Mouse (Mus musculus) monocyte, adult 2 months (primary cell): ENCODE data around the gene Tcf7.

Experiments used
- DNase-seq, 2 experiments: peaks; one replicate each; pipeline ENCODE4 v3.0.0; 2022; ENCODE audit warnings: low spot score in 2 of 2, low read depth in 1 of 2

Tcf7 gene

GRCm38 (mm10) chr11:52268104-52268835 lies 14.5 kb downstream of the Tcf7 start:
- no peak for DNase-seq

DNA sequence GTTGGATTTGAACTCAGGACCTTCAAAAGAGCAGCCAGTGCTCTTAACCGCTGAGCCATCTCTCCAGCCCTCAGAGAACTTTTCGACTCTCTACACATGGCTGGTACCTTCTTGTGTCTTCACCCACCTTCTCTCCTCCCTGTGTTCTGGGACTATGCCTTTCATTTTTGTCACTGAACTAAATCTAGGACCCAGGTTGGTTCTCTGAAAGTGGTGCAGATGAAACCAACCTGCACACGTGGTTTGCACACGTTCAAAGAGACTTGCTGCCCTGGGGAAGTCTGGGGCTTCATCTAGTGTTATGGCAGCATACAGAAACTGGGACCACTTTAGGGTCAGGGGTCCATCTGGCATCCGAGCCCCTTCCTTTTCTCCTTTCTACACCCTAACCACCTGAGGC lies 15.5 kb downstream of the Tcf7 start:
- no peak for DNase-seq

- no peak for DNase-seq
These were observed 17.1 kb downstream of the Tcf7 start for GRCm38 (mm10) chr11:52265616-52266307.

DNA sequence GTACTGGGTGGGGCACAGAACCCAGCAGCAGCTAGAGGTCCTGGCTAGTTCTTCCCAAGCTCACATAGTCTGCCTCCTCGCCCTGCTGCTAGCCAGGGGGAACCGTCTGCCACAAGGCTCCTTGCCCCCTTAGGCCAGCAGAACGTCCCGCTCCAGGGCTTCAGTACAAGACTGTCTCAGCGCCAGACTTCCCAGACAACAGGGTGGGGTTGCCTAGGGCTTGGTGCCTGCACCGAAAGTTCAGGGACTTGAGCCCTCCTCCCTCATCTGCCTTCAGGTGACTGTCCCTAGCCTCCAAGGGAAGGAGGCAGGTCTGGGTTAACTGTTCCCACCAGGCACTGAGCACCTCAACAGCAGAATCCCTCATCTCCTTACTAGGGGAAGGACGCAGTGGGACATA lies 17.9 kb downstream of the Tcf7 start:
- no peak for DNase-seq

GRCm38 (mm10) chr11:52262338-52262737 lies 20.5 kb downstream of the Tcf7 start:
- DNase-seq: no peak

DNA sequence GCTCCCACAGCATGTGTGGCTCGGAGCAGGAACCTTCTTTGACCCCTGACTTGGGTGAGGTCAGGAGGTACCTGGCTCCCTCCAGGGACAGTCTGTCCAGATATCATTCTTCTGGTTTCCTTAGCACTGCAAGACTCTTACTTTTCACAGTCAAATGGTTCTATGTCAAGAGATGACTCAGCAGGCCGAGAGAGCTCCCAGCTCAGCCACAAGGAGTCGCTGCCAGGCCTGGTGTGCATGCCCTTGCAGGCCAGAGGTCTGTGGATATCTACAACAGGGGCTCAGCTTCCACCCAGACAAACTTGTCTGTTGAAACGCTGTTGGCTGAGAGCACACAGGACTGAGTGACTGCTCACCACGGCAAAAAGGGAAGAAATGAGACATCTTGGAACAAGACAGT lies 20.9 kb downstream of the Tcf7 start:
- DNase-seq: no peak

- no peak for DNase-seq
These were observed 21.9 kb downstream of the Tcf7 start for GRCm38 (mm10) chr11:52260878-52261277.

- no peak for DNase-seq
These were observed 24.1 kb downstream of the Tcf7 start for GRCm38 (mm10) chr11:52258711-52259110.

DNA sequence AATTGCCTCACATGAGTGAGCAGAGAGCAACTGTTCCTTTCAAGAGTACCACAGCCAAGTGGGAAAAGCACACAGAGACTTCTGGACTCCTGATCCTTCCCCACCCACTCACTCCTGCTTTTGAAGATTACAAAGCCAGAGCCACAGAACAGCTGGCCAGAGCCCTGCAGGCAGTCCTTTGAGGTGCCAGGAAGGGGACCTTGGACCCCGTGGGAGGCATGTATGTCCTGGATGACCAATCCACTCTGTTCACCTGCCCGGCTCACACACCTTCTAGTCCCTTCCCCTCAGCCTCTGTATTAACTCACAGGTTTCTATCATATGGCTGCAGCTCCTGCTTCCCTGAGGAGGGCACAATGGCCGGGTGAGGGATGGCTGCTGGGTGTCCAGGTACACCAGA lies 25.4 kb downstream of the Tcf7 start:
- no peak for DNase-seq

DNA sequence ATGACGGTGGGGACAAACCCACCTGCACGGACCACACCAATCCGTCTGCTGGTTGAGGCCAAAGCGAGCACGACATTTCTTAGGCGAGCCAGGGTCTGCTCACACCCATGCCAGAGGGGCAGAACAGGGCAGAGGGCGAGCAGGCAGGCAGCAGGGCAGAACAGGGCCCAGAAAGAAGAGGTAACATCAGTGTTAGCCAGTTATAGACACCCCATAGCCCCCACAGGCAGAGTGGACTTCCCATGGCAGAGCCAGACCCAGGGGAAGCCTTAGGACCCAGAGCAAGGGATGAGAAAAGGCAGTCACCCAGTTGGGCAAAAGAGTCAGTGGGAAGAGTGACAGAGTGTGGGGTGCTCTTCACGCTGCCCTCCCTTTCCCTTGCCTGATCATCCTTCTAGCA lies 27.7 kb downstream of the Tcf7 start:
- DNase-seq: no peak

DNA sequence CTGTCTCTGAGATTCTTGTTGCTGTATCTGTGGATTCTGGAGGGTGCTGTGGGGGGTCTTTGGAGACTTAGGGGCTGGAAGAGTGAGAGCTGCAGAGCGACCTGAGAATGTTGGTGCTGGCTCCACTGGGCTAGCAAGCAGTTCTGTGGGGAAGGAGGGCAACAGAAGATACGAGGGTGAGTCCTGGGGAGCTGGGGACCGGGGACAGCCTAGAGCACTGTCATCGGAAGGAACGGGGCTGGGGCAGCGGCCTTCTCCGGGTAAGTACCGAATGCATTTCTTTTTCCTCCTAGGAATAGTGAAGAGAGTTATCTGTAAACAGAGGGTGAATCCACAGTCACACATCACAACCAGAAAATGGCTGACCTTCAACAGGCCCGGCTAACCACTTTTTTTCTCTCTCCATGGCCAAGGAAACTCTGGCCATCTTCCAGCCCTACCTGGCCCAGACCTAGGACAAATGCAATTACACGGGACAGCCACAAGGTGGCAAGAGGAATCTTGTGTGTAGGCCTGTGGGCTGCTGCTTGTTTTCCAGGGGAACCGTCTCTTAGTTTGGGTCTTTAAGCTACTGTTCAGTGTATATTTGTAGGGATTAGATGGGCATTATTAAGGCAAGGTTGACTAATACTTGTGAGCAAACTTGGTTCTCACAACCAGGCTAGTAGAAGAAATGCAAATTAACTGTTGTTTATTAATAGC lies 29.0 kb downstream of the Tcf7 start:
- DNase-seq: no peak

DNA sequence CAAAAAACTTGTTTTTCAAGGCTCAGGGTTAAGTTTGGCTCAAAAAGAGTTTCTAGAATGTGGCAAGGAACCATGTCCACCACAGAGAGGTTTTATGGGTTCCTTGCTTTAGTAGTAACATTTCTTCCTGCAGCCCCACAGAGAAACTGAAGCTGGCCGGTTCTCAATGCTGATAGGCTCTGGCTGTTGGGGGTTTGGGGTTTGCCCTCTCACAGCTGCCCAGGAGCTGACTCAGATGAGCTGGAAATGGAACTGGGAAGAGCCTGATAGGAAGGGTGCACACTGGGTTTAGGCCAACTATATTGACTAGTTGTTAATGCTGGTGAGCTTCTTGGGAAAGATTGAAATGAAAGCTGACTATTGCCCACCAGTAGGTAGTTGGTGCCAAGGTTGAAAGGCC lies 30.1 kb downstream of the Tcf7 start:
- no peak for DNase-seq

DNA sequence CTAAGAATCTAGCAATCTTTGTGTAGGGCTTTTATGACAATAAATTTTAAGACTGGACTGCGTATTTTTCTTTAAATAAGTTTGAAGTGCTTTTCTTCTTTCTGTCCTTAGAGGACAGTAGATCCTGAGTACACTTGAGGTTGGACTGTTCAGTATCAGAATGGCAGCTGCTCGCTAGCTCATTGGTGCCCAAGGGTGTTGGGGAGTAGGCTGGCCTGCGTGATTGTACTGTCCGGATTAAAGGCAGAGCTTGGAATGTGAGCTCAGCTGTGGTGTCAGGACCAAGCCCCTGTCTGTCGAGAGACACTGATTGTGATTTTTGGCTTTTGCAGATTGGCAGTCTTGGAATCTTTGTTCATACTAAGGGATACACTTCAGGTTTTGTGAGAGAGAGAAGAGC lies 31.0 kb downstream of the Tcf7 start:
- no peak for DNase-seq

DNA sequence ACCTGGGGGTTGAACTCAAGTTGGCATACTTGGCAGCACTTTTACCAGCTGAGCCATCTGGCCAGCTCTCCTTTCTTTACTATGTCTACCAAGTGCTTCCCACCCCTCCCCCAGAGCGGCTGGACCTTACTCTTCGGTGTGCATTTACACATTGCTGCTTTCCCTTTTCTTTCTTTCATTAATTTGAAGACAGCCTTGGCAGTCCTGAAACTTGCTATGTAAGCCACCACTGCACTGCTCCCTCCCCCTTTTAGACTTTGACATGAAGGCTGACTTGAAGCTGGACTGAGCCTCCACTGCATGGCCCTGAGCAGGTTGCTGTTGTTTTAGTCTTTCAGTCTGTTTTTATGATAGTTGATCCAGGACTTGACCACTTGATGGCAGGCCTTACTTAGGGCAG lies 33.4 kb downstream of the Tcf7 start:
- DNase-seq: no peak

GRCm38 (mm10) chr11:52240898-52241542 lies 41.8 kb downstream of the Tcf7 start:
- DNase-seq: no peak

DNA sequence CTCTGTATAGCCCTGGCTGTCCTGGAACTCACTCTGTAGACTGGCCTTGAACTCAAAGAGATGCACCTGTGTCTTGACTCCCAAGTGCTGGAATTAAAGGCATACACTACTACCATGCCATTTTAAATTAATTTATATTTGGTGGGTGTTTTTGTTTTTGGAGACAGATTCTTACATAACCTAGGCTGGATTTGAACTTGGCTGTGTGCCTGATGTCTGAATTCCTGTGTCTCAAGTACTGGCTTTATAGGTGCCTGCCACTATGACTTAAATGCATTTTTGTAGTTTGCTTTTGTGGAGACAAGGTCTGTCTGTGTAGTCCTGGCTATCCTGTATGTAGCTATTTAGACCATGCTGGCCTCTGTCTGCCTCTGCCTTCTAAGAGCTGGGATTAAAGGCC lies 48.3 kb downstream of the Tcf7 start:
- no peak for DNase-seq

GRCm38 (mm10) chr11:52233906-52234305 lies 48.9 kb downstream of the Tcf7 start:
- DNase-seq: no peak

DNA sequence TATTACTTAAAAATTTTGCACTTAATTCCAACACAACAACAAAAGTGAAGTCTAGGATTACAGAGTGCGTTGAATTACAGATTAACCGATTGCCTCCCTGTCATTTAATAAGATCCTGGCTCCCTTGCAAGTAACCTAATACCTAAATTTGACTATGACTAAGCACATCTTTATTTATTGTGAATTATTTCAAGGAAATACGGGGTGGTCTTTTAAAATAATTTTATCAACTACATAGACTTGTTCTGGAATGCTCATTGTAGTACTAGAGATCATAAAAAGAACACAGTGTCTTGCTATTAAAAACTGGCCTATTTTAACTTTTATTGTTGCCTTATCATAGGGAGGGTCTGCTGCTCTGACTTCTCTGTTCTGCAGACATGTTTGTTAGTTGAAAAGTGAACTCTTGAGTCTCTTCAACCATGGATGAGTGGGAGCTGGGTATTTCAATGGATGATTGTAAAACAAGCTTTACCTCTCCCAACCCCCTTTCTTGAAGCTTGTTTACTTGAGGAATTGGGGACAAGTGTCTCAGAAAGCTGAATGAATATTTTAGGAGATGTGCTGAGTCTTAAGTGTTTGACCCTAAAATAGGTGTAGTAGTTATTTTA lies 49.7 kb downstream of the Tcf7 start:
- DNase-seq: no peak

DNA sequence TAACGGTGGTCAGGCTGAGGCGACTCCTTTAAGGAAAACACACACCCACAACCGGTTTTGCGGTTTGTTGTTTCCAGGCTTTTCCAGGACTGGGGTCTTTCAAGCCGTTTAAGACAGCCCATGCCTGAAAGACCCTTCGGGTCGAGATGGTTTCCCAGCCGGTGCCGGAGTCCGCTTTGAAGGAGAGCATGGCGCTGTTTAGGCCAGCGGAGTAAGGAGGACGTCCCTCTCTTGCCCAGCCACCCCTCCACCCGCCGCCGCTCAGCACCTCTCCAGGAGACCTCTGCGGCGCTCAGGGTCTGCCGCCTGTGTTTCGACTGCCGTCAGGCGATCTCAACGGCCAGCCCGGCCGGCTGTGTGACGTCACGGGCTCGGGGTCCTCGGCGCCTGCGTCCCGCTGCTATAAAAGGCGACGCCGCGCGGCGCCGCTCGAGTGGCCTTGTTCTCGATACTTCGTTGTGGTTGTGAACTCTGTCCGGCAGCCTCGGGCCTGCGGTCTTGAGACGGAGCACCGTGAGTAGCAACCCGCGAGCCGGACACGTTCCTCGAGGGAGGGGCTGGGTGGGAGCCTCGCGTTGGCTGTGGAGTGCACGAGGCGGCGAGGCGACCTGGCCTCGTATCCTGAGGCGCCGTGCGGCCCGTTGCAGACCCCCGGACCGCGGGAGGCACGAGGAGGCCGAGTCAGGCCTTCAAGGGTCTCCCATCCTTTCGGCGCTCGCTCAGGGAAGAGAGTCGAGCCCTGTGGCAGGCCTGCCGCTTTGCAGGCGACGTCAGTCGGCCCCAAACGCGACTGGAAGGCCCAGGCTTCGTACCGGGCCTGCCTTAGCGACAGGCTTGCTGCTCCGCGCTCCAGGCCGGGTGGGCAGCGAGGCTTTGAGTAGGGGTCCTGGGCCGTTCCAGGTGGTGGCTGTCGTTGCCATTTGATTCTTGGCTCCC lies 50.9 kb downstream of the Tcf7 start, which contains the start of gene Skp1a:
TSS of gene Skp1a (plus strand) at position 390 of the 936 bp plus-strand sequence.
- peak; percentile 70 to 90 for DNase-seq

GRCm38 (mm10) chr11:52230694-52231093 lies 52.1 kb downstream of the Tcf7 start:
- no peak for DNase-seq
